ENCODE assay signal across 9 mouse cellular contexts in the genomic region with DNA sequence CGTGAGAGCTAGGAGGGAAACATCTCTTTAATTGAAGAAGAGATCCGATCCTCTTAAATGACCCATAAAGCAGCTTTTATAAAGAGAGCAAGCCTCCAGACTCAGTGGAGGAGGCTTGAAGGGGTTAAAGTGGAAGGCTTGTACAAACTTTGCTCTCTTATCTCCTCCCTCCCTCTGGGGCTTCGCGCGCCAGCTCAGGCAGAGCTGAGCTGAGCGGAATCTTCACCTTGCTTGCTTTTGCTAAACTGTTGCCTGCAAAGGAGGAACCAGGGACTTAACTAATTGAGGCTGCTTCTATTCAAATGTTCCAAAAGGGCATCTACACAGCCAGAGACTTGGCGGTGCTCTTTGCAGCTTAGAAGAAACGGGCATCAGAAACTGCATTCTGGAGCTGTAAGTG. TPM values are rescaled to one million over a fixed set of nuclear protein-coding genes. Genes with fewer than 3 reads are reported as not detected.
DNase-seq lines count a peak whose midpoint lies in the region; ATAC-seq and TF ChIP-seq lines count a peak whose summit lies in the region.
"Had no signal": no experiment of that assay in that cellular context is flagged by ENCODE, and none has a peak within 500 bp of the region (broad histone marks: within the 10 kb centered on the region; RNA-seq: fewer than 3 reads in every experiment).

A gene (plus strand): TSS at position 173 of the 400 bp plus-strand sequence.

- H3K4me3 ChIP-seq in lung, embryonic 14.5 days (ENCODE audit: low read depth, low read length), result peak within 1 kb of the TSS; percentile 11; the same call in 1 of the 2 replicates
- H3K4me3 ChIP-seq in lung, adult 2 months (replicated peaks; ENCODE audit: extremely low read depth, low read depth, low read length), result no peak within 1 kb of the TSS
- H3K4me3 ChIP-seq in forebrain, embryonic 13.5 days, result no peak within 1 kb of the TSS
- peak within 1 kb of the TSS; percentile 28 for H3K4me3 ChIP-seq in limb, embryonic 13.5 days
- H3K4me3 ChIP-seq in olfactory bulb, adult 2 months (ENCODE audit: insufficient read depth, low read depth, low read length), result peak within 1 kb of the TSS; percentile 16; the same call in 1 of the 2 replicates

- H3K4me2 ChIP-seq in lung, embryonic 14.5 days, result peak within 1 kb of the TSS; percentile 50
- peak within 1 kb of the TSS; percentile 43 for H3K4me2 ChIP-seq in forebrain, embryonic 13.5 days
- H3K4me2 ChIP-seq in limb, embryonic 13.5 days (replicated peaks), result peak within 1 kb of the TSS; percentile 53

- 11% methylated on average over 8 of the region's 8 CpGs for WGBS in lung, embryonic 14.5 days
- WGBS in lung, adult 2 months, result 28% methylated on average over 8 of the region's 8 CpGs
- WGBS in forebrain, embryonic 13.5 days, result 15% methylated on average over 8 of the region's 8 CpGs
- WGBS in limb, embryonic 13.5 days, result 27% methylated on average over 8 of the region's 8 CpGs
- 20% methylated on average over 8 of the region's 8 CpGs for WGBS in olfactory bulb, adult 2 months

- no peak for ATAC-seq in lung, embryonic 14.5 days (ENCODE audit: insufficient read depth)
- ATAC-seq in forebrain, embryonic 13.5 days, result no peak
- no peak for ATAC-seq in limb, embryonic 13.5 days (ENCODE audit: low FRiP score, low read depth)

- no peak for TF ChIP-seq POLR2A in lung, adult 2 months (IDR thresholded peaks at IDR 0.05; ENCODE audit: borderline replicate concordance, extremely low read depth, low read depth, low read length)
- TF ChIP-seq POLR2A in olfactory bulb, adult 2 months (IDR thresholded peaks at IDR 0.05; ENCODE audit: insufficient read depth, low read depth, low read length), result no peak

- no peak within 1 kb of the TSS for H3K27ac ChIP-seq in lung, embryonic 14.5 days (ENCODE audit: low read depth)
- H3K27ac ChIP-seq in forebrain, embryonic 13.5 days, result no peak within 1 kb of the TSS
- H3K27ac ChIP-seq in limb, embryonic 13.5 days, result no peak within 1 kb of the TSS
- H3K27ac ChIP-seq in olfactory bulb, adult 2 months (ENCODE audit: insufficient read depth, low read depth, low read length), result no peak within 1 kb of the TSS

- no peak within 1 kb of the TSS for H3K9ac ChIP-seq in lung, embryonic 14.5 days
- H3K9ac ChIP-seq in forebrain, embryonic 13.5 days, result no peak within 1 kb of the TSS
- H3K9ac ChIP-seq in limb, embryonic 13.5 days, result no peak within 1 kb of the TSS

- H3K4me1 ChIP-seq in lung, embryonic 14.5 days (ENCODE audit: insufficient read depth), result no peaks in the 10 kb centered on the region
- no peaks in the 10 kb centered on the region for H3K4me1 ChIP-seq in lung, adult 2 months (ENCODE audit: control insufficient read depth, insufficient read depth, low read length)
- no peaks in the 10 kb centered on the region for H3K4me1 ChIP-seq in forebrain, embryonic 13.5 days
- no peaks in the 10 kb centered on the region for H3K4me1 ChIP-seq in limb, embryonic 13.5 days
- H3K4me1 ChIP-seq in olfactory bulb, adult 2 months (ENCODE audit: control insufficient read depth, insufficient read depth, low read length), result no peaks in the 10 kb centered on the region

- TF ChIP-seq CTCF in lung, embryonic 14.5 days (IDR thresholded peaks at IDR 0.05; ENCODE audit: low read depth), result no peak
- no peak for TF ChIP-seq CTCF in lung, adult 2 months (IDR thresholded peaks at IDR 0.05; ENCODE audit: insufficient read depth, low read length)
- TF ChIP-seq CTCF in olfactory bulb, adult 2 months (IDR thresholded peaks at IDR 0.05; ENCODE audit: insufficient read depth, low read depth, low read length), result no peak

- H3K9me3 ChIP-seq in lung, embryonic 14.5 days (ENCODE audit: low read depth, low read length), result no peaks in the 10 kb centered on the region
- H3K9me3 ChIP-seq in forebrain, embryonic 13.5 days (replicated peaks), result no peaks in the 10 kb centered on the region
- no peaks in the 10 kb centered on the region for H3K9me3 ChIP-seq in limb, embryonic 13.5 days

- DNase-seq in lung, embryonic 14.5 days, result no peak
- DNase-seq in lung, adult 2 months, result no peak
- DNase-seq in urinary bladder, postnatal 36 days (ENCODE audit: low spot score in 2 of 2), result no peak
- no peak for DNase-seq in right cerebral cortex, postnatal 14 days
- DNase-seq in ovary, postnatal 36 days (ENCODE audit: low spot score), result no peak
- DNase-seq: cerebellum, adult 9-11 months had no signal

- H3K36me3 ChIP-seq in lung, embryonic 14.5 days (ENCODE audit: insufficient read depth), result no peaks in the 10 kb centered on the region
- H3K36me3 ChIP-seq in forebrain, embryonic 13.5 days (ENCODE audit: poor library complexity, severe bottlenecking), result no peaks in the 10 kb centered on the region
- H3K36me3 ChIP-seq in limb, embryonic 13.5 days, result no peaks in the 10 kb centered on the region

- no peaks in the 10 kb centered on the region for H3K27me3 ChIP-seq in lung, embryonic 14.5 days (ENCODE audit: insufficient read depth, low read length)
- no peaks in the 10 kb centered on the region for H3K27me3 ChIP-seq in forebrain, embryonic 13.5 days
- H3K27me3 ChIP-seq in limb, embryonic 13.5 days, result peaks cover 8% of the 10 kb centered on the region; the same call in 1 of the 2 replicates

RNA-seq across cellular contexts. Expression of the gene that starts here (rescaled TPM):
- 0.66 and 0.78 TPM in 2 replicates for polyA plus RNA-seq in lung, embryonic 14.5 days (2014; fragmentation: Nextera tagmentation; extraction: Ambion mirVana)
- 0.05 and 0.12 TPM in 2 replicates for polyA plus RNA-seq in lung, adult 2 months (2012; rRNA removed)
- polyA plus RNA-seq in forebrain, embryonic 13.5 days (2015; fragmentation: Nextera tagmentation; extraction: Ambion mirVana), result 0.21 TPM in 2 replicates
- polyA plus RNA-seq in limb, embryonic 13.5 days (2015; fragmentation: Nextera tagmentation; extraction: Ambion mirVana), result 0.80 and 0.94 TPM in 2 replicates
- polyA plus RNA-seq in olfactory bulb, adult 2 months (2012; ENCODE audit: insufficient read depth, insufficient read length, low replicate concordance, missing spikeins), result not detected in 2 replicates

Comparison
In these comparisons a context has a peak if more than half of its experiments do, and no peak if none do; other contexts are left out.
1. H3K4me3 ChIP-seq: peak in lung, embryonic 14.5 days (single experiment), limb, embryonic 13.5 days (single experiment) and olfactory bulb, adult 2 months (single experiment); none in lung, adult 2 months (single experiment) and forebrain, embryonic 13.5 days (single experiment).
2. Peak in every context shown above with its lines, with median percentiles within 50 percentile points of each other: H3K4me2 ChIP-seq.